Mouse (Mus musculus) gastrocnemius, postnatal 10 days (tissue): ENCODE data around the gene Gphn. TPM values are rescaled to one million over a fixed set of nuclear protein-coding genes. Genes with fewer than 3 reads are reported as not detected.
"Not testable (repeated sequence)": the region's sequence is repeated elsewhere in the genome, so short reads cannot be mapped to it uniquely, and the experiment has no call there.

ENCODE experiments used
- DNase-seq: peaks from one replicate; pipeline ENCODE4 v3.0.0; 2021; ENCODE audit warnings: mixed read lengths
- total RNA-seq, 2 experiments: library from RNA; stranded (reverse); gene quantifications; 2 replicates each; pipeline ENCODE4 v1.2.3; 2021

Gphn gene
- total RNA-seq, 2 experiments from 2014 or later: 24.0 to 24.4 TPM

GRCm38 (mm10) chr12:78356472-78356871, 130.3 kb downstream of the Gphn start:
- DNase-seq: no peak

- DNase-seq: no peak
Observed at GRCm38 (mm10) chr12:78389267-78389666, 163.1 kb downstream of the Gphn start.

DNA sequence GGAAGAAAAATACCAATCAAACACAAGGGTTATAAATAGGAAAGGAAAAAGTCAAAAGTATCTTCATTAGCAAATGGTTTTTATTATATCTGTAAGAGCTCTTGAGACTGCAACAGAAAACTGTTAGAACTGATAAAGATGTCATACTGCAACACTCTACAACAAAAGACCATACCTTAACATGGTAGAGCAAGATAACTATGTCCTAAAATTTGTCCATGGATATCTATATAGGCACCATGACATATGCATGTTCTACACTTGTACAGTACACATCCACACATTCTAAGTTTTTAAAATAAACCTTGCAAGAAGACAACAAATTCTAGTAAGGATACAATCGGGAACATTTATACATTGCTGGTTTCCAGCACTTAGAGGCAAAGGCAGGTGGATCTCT, 169.1 kb downstream of the Gphn start:
- no peak for DNase-seq

DNA sequence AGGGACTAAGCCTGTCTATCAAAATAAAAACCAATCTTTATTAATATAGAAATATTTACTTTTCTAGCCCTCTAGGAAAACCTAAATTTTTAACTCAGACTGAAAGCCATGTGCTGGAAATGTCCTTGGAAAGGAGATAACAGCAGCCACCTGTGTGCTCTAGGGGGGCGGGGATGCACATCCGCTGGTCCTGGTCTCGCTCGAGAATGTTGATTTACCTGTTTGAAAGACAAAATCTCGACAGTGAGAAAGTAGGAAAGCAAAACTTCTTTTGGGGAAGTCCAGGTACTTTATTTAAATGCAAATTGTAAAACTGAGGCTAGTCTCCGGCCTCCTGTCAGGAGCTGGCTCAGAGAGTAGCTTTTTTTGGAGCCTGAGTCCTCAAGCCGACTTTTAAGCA, 181.3 kb downstream of the Gphn start:
- not testable (repeated sequence) for DNase-seq

GRCm38 (mm10) chr12:78522176-78522575, 296.0 kb downstream of the Gphn start:
- DNase-seq: no peak

DNA sequence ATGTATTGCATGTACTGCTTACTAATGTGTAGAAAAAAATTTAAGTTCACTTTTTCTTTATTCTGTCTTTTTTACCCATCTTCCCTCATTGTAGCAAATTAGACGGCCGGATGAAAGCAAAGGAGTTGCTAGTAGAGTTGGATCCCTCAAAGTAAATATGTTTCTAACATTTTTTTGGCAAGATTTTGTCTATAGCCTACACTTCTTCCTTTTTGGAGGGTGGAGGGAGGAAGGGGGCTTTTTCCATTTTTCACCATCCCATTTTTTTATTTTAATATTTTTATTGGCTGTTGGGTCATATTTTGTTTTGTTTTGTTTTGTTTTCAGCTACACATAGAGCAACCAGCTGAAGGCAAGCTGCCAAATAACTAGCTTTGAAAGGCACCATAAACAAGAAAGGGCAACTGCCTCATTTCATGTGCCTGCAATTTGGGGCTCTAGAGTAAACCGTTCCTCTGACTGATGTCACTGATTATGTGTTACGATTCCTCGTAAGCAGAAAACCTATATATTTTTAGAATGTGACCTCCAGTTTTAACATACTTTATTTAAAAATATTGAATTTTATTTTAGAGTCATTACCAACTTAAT, 296.7 kb downstream of the Gphn start:
- DNase-seq: no peak

GRCm38 (mm10) chr12:78537590-78537989, 311.4 kb downstream of the Gphn start:
- not testable (repeated sequence) for DNase-seq

- DNase-seq: no peak
Observed at GRCm38 (mm10) chr12:78550913-78551312, 324.7 kb downstream of the Gphn start.

DNA sequence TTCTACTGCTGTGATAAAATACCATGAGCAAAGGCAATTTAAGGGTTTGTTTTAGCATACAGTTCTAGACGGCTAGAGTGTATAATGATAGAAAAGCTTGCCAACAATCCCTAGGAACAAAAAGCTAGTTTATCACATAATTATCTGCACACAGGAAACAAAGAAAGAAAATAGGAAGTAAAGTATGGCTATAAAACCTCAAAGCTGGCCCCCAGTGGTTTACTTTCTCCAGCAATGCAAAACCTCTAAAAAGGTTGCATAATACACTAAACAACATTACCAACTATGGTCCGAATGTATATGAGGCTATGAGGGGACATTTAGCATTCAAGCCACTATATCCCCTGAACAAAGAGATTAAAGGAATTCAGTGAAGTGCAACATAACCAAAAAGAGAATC, 405.6 kb downstream of the Gphn start:
- DNase-seq: no peak

- DNase-seq: no peak
Observed at GRCm38 (mm10) chr12:78639466-78639865, 413.3 kb downstream of the Gphn start.

GRCm38 (mm10) chr12:78640086-78640485, 413.9 kb downstream of the Gphn start:
- no peak for DNase-seq

GRCm38 (mm10) chr12:78641220-78641619, 415.0 kb downstream of the Gphn start:
- DNase-seq: no peak

GRCm38 (mm10) chr12:78643691-78644090, 417.5 kb downstream of the Gphn start:
- no peak for DNase-seq

- DNase-seq: no peak
Observed at GRCm38 (mm10) chr12:78645282-78645681, 419.1 kb downstream of the Gphn start.

- no peak for DNase-seq
Observed at GRCm38 (mm10) chr12:78659718-78660304, 433.6 kb downstream of the Gphn start.

GRCm38 (mm10) chr12:78678101-78678806, 452.1 kb downstream of the Gphn start:
- DNase-seq: no peak

DNA sequence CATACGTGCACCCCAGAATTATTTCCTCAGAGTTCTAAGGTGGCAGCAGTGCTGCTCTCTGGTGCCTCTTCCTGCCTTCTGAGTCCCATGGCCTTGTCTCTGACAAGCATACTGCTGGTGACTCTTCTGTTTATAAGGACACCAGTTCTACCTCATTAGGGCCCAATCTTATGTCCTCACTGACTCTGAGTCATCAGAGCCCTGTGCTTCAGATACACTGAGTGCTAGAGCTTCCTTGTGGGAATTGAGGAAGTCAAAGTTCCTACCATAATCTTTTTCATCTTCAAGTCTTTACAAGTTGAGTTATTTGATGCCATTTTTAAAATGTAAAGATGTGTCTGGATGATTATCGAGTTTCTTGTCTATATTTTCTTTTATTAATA, 452.6 kb downstream of the Gphn start:
- DNase-seq: no peak

GRCm38 (mm10) chr12:78681048-78681447, 454.9 kb downstream of the Gphn start:
- DNase-seq: no peak

- no peak for DNase-seq
Observed at GRCm38 (mm10) chr12:78682279-78682678, 456.1 kb downstream of the Gphn start.

- DNase-seq: no peak
Observed at GRCm38 (mm10) chr12:78685669-78686215, 459.6 kb downstream of the Gphn start.

DNA sequence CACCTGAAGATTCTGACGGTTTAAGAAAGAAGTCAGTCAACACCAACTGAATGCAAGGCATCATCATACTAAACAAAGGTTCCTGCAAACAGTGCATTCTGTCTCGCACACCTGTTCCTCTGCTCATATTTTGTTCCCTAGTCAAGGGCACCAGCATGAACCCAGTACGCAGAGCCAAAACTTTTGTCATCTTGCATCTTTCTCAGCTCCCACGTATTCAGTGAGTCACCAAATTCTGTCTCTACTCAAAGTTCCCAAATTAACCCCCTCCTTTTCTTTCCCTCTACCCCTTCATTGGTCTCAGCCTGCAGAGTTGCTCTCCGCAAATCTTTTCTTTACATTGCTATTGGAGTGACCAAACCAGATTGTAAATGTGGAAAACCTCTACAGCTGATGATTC, 462.7 kb downstream of the Gphn start:
- no peak for DNase-seq

DNA sequence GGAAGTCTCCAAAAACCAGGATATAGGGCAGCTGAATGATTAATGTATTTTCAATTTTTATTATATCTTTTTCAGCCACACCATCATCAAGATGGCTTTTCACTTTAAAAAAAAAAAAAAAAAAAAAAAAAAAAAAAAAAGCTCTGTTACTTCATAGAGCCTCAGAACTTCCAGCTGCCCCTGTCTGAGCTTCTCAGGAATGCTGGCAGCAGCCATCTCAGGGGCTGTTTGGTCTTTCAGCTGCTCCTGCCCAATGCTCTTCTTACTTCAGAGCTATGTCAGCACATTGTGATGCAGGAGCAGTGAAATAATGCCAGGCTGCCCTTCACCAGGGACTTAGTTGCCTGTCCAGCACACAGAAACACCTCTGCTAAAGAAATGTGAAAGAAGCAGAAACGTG, 465.1 kb downstream of the Gphn start, which contains the start of gene Fam71d:
Fam71d (plus strand) TSS at position 211 of the 400 bp plus-strand sequence.
- DNase-seq: no peak

GRCm38 (mm10) chr12:78693281-78693680, 467.1 kb downstream of the Gphn start:
- DNase-seq: no peak
